Mouse (Mus musculus) embryonic stem cell, embryonic (primary cell): ENCODE results near the gene Mthfd2.

Experiments
- CTCF ChIA-PET, 4 experiments: fragments of 300-600 bp in 2 of 4; fragments of 350-600 bp in 2 of 4; sonication (Branson Sonifier 250); formaldehyde crosslinking; loops; one replicate each; lab custom pipeline; 2022; ENCODE audit warnings: inconsistent platforms in 2 of 4; lab: Charles Lee
- POLR2A ChIA-PET, 4 experiments: fragments of 300-600 bp in 2 of 4; fragments of 350-600 bp in 2 of 4; sonication (Branson Sonifier 250); formaldehyde crosslinking; loops; one replicate each; lab custom pipeline; 2022; ENCODE audit warnings: antibody characterized with exemption in 4 of 4, inconsistent platforms in 1 of 4; lab: Charles Lee

The Mthfd2 gene

DNA sequence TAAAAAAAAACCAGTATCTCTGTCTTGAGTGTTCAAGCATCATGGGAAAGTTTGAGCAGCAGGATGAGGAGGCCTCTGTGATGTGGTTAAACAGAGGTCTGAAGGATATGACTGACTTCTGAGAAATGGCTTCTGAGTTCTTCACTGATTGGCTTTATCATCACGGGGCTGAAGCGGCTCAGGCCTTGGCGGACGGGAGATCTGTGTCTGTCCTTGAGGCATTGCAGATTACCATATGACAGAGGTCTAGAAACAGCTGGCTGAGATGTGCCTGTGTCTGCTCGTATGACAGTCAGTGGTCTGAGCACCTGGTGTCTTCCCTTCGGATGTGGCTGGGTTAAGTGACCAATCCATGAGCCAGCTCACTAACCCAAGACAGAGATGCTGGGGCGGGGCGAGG lies 13.2 kb downstream of the Mthfd2 start:
- POLR2A ChIA-PET = interaction anchor here in 3 of 4 experiments (0.5 to 10.4 kb wide), 12 partner anchors 8 to 198 kb away, joined by 3 to 155 read pairs (median 4); partner anchors contain the start of genes Mob1a (in 3 of the 3) and Mthfd2 (in 3 of the 3)
- CTCF ChIA-PET = interaction anchor here in 1 of 4 experiments (1.1 kb wide), 1 partner anchor 9 kb away, joined by 3 read pairs; no protein-coding TSS in a partner anchor

- POLR2A ChIA-PET = interaction anchor here in 3 of 4 experiments (0.5 to 10.4 kb wide), 10 partner anchors 10 to 197 kb away, joined by 3 to 155 read pairs (median 4); partner anchors contain the start of genes Mob1a (in 3 of the 3) and Mthfd2 (in 3 of the 3)
- CTCF ChIA-PET = interaction anchor here in 1 of 4 experiments (0.7 to 1.1 kb wide), 2 partner anchors 8 to 387 kb away, joined by 3 to 6 read pairs; no protein-coding TSS in a partner anchor
Measured at GRCm38 (mm10) chr6:83312021-83312420, 13.7 kb downstream of the Mthfd2 start.

DNA sequence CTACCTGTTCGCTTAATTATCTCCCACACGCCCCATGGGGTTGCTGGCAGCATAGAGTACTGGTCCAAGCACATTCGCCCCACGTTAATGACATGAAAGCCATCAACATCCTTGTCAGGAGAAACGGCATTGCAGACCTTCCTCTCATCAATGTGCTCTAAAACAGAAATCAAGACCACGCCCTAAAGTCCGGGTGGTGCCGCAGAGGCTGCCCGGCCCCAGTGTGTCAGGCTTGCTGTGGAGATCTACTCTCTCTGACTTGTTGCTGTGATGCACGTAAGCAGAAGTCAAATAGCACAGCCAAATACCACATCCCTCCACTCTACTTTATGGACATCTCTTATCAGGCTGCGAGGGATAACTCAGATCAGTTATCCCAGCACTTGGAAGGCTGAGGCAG lies 14.5 kb downstream of the Mthfd2 start:
- CTCF ChIA-PET = no interaction called here
- POLR2A ChIA-PET = interaction anchor here in 2 of 4 experiments (0.5 to 10.4 kb wide), 7 partner anchors 9 to 152 kb away, joined by 3 to 155 read pairs (median 4); partner anchors contain the start of genes Mob1a (in 1 of the 2) and Mthfd2 (in 1 of the 2)

DNA sequence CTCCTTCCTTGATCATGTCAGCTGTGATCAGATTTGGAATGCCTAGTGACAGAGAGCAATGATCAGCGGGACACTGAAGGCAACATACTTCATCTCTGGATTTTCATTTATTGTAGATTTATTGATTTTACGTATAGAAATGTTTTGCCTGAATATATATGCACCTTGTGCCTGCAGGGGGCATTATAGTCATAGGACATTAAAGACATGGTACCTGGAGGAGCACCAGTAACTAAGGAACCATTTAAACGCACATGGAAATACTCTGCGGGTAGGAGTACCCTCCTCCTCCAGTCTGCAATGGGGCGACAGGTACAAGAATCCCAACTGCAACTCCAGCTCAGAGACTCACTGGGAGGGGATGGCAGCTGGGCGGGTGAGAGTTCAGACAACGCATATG lies 16.7 kb downstream of the Mthfd2 start:
- CTCF ChIA-PET = interaction anchor here in 1 of 4 experiments (0.6 to 1.5 kb wide), 2 partner anchors 41 to 388 kb away, joined by 3 to 5 read pairs; no protein-coding TSS in a partner anchor

DNA sequence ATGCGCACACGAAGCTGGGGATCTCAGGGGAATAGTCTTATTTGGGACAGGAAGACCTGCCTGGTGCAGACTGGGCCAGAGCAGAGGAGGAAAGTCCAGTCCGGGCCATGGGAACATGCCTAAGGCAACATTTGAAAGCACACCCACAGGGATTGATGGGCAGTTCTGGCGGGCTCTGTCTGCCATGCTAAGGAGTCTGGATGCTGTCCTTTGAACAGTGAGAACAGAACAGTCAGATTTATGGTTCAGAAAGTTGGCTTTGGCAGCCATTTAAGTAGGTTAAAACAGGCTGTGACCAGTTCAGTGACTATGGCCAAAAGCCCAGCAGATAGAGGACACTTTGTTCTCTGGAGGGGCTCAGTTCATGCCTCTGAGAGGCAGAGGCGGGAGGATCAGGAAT lies 23.4 kb downstream of the Mthfd2 start:
- ChIA-PET CTCF (no interaction called here), POLR2A (interaction anchor here (0.7 to 6.6 kb wide), 11 partner anchors 9 to 181 kb away, joined by 3 to 60 read pairs (median 4); partner anchors contain the start of genes Mob1a (in 1 of the 4), Mthfd2 (in 1 of the 4) and Wbp1 (in 1 of the 4))

More for the DNA sequence above, 16.7 kb downstream of the Mthfd2 start:
- POLR2A ChIA-PET = interaction anchor here in 3 of 4 experiments (0.6 to 10.4 kb wide), 7 partner anchors 8 to 255 kb away, joined by 3 to 155 read pairs (median 3); partner anchors contain the start of genes Mob1a (in 2 of the 3), Mthfd2 (in 2 of the 3), Aup1 (in 1 of the 3) and Dqx1 (in 1 of the 3)

DNA sequence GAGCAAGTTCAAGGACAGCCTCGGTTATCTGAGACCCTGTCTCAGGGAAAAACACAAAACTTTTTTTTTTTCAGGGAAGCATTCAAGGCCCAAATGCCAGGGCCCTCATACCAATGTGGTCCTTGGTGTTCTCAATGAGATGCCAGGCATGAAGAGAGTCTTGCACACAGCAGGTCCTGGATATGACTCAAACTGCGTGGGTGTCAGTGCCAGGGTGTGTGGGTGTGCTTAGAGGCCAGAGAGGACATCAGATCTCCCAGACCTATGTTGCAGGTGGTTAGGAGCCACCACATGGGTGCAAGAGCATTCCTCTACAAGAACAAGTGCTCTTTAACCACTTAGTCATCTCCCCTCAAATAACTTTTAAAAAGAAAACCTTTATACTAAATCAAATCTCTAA lies 24.4 kb downstream of the Mthfd2 start:
- CTCF ChIA-PET = interaction anchor here in 1 of 4 experiments (0.6 kb wide), 1 partner anchor 23 kb away, joined by 3 read pairs; no protein-coding TSS in a partner anchor
- POLR2A ChIA-PET = interaction anchor here in 3 of 4 experiments (0.6 to 6.6 kb wide), 6 partner anchors 11 to 238 kb away, joined by 3 to 60 read pairs (median 4); no protein-coding TSS in a partner anchor

DNA sequence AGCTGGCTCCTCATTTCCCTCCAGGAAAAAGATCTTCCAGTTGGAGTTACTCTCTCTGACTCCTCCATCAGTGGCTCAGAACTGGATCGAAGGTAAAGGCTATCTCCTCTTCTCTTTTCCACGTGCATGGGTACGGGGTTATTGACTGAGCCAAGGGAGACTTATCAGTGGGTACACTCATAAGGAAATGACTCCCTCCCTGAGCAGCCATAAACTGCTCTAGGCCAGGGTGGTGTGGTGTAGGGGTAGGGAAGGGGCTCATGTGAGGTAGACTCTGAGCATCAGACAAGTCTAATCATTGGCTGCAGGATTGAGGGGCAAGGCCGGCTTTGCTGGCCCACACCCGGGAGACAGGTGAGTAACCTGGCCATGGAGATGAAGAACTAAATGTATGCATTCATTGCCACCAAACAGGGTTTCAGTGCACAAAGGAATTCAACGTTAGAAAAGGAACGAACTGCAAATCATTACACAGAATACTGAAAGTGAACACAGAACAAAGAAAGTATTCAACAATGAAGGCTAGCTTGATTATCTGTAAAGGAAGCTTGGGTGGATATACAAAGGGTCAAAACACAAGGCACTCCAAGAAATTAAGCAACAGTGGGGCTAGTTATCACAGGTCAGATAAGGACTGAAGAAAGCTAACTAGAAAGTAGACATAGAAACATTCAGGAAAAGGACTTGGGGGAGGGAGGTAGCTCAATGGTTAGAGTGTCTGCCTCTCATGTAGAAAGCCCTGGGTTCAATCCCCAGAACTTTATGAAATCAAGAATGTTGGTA lies 25.1 kb downstream of the Mthfd2 start:
- ChIA-PET POLR2A (interaction anchor here in 1 of 4 experiments (1.2 to 3.1 kb wide), 5 partner anchors 9 to 87 kb away, joined by 3 to 17 read pairs (median 5); partner anchors contain the start of genes Mob1a and Mthfd2), CTCF (no interaction called here)

DNA sequence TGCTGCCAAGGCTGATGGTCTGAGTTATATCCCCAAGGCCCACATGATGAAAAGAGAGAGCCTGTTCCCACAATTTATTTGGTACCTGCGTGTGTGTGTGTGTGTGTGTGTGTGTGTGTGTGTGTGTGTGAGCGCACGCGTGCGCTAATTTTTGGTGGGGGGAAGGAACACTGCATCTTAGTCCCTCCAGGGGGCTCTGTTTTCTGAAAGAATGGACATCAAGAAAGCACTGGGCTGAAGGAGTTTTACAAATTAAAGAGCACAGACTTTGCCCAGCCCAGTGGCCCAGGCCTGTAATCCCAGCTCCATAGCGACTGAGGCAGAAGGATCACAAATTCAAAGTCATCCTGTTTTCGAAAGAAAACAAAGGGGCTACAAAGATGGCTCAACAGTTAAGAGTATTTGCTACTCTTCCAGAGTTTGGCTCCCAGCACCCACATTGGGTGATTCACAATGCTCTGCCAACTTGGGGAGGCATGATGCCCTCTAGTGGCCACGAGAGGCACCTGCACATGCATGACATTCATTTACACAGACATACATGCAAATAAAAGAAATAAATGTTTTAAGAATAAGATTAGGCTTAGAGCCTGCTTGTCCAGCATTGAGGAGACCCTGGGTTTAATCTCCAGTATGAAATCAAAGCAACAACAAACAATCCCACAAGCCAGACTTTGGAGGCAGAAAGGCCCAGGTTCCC lies 45.3 kb downstream of the Mthfd2 start:
- CTCF ChIA-PET = interaction anchor here (0.6 to 4.6 kb wide), 21 partner anchors 8 to 375 kb away, joined by 3 to 80 read pairs (median 6); partner anchors contain the start of genes Ccdc142 (in 1 of the 4), Dctn1 (in 1 of the 4) and Gm42688 (in 1 of the 4)
- POLR2A ChIA-PET = interaction anchor here in 3 of 4 experiments (0.6 to 1.0 kb wide), 7 partner anchors 13 to 159 kb away, joined by 3 to 5 read pairs (median 3); partner anchors contain the start of gene Wbp1 (in 1 of the 3)

DNA sequence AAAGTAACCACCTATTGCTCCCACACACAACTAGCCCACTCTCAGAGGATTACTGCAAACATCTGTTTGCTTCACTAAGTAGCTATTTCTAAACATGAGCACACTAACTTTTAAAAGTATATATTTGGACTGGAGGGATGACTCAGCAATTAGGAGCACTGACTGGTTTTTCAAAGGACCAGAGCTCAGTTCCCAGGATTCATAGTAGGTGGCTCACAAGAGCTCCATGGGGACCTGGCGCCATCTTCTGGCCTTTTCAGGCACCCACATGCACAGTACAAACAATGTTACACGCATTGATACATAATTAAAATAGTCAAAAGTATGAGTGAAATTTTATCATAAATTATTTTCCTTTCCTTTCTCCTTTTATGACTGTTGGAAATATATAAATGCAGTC lies 46.8 kb downstream of the Mthfd2 start:
- POLR2A ChIA-PET = interaction anchor here (0.6 to 1.6 kb wide), 23 partner anchors 10 to 282 kb away, joined by 3 to 6 read pairs (median 3); partner anchors contain the start of genes 1700003E16Rik (in 1 of the 4), Ccdc142 (in 1 of the 4), Dctn1 (in 1 of the 4) and Gm42688 (in 1 of the 4)
- CTCF ChIA-PET = interaction anchor here (0.6 to 4.6 kb wide), 66 partner anchors 8 to 576 kb away, joined by 3 to 80 read pairs (median 4); partner anchors contain the start of genes Ccdc142 (in 3 of the 4), Dctn1 (in 3 of the 4), Gm42688 (in 3 of the 4) and 1700003E16Rik (in 2 of the 4)

DNA sequence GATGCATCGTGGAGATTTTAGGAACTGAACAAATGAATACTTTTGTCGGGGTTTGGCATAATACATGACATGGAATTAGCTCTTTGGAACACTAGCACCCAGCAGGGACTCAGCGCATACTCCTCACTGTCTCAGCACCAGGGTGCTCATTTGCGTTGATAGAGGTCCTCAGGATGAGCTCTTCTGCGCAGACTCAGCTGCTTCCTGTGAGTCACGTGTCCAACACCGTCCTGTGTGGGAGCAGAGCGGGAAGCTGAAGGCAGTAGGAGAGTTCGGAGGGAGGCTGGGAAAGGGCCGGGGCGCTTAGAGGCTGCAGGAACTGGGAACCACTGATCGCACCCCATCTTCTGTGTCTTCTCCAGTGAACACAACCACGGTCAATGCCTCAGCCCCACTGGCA lies 48.6 kb downstream of the Mthfd2 start:
- POLR2A ChIA-PET = interaction anchor here in 3 of 4 experiments (0.8 to 2.5 kb wide), 21 partner anchors 9 to 281 kb away, joined by 3 to 16 read pairs (median 3); partner anchors contain the start of genes Dguok (in 1 of the 3) and Rtkn (in 1 of the 3)
- CTCF ChIA-PET = interaction anchor here (0.6 to 4.6 kb wide), 18 partner anchors 9 to 331 kb away, joined by 3 to 80 read pairs (median 5); partner anchors contain the start of genes Dctn1 (in 2 of the 4), Ccdc142 (in 1 of the 4) and Gm42688 (in 1 of the 4)

DNA sequence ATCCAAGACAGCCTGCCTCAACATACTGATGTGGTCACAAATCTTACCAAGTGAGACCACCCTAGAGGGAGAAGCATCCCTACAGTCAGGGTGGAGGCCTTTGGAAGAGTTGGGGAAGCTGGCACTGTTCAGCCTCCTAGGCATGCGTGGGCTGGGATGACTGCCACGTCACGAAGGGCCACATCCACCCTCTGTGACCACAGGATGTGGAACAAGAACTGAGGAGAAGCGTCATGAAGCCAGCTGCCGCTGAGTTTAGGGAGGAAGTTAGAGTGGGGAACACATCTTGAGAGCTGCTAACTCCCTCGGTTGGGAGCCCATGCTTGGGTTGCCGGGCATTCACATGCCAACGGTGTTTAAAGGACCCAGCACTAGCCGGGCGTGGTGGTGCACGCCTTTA lies 52.0 kb downstream of the Mthfd2 start:
- CTCF ChIA-PET = interaction anchor here in 3 of 4 experiments (0.6 to 1.8 kb wide), 4 partner anchors 9 to 665 kb away, joined by 3 to 5 read pairs (median 4); no protein-coding TSS in a partner anchor
- POLR2A ChIA-PET = interaction anchor here in 1 of 4 experiments (1.5 kb wide), 1 partner anchor 152 kb away, joined by 3 read pairs; the partner anchor contains the start of gene Wbp1

GRCm38 (mm10) chr6:83268144-83269010 lies 57.3 kb downstream of the Mthfd2 start:
- ChIA-PET CTCF (interaction anchor here (0.7 to 3.5 kb wide), 16 partner anchors 10 to 232 kb away, joined by 3 to 24 read pairs (median 4); partner anchors contain the start of genes Dctn1 (in 2 of the 4), Ccdc142 (in 1 of the 4) and Gm42688 (in 1 of the 4)), POLR2A (interaction anchor here in 3 of 4 experiments (0.6 to 2.2 kb wide), 19 partner anchors 9 to 384 kb away, joined by 3 to 8 read pairs (median 3); partner anchors contain the start of genes Aup1 (in 1 of the 3), Dqx1 (in 1 of the 3), Htra2 (in 1 of the 3) and Mob1a (in 1 of the 3))

DNA sequence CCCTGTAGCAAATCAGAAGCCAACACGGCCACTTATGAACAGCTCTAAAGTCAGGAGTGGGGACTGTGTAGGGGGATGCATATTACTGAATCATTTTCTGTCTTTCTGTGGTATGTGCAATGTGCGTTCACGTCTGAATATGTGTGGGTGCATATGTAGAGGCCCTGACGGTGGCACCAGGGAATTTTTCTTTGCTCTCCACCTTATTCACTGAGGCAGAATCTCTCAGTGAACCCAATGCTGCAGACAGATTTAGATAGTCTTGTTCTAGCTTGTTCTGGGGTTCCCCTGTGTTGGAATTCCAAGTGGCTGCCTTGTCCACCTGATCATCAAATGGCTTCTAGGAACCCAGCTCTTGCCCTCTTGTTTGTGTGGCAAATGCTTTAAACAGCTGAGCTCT lies 58.1 kb downstream of the Mthfd2 start:
- ChIA-PET CTCF (interaction anchor here (0.6 to 3.5 kb wide), 17 partner anchors 9 to 373 kb away, joined by 3 to 24 read pairs (median 4); partner anchors contain the start of genes Dctn1 (in 2 of the 4), Ccdc142 (in 1 of the 4), Gm42688 (in 1 of the 4) and Rtkn (in 1 of the 4)), POLR2A (interaction anchor here in 3 of 4 experiments (0.6 to 3.8 kb wide), 17 partner anchors 10 to 270 kb away, joined by 3 to 16 read pairs (median 5); partner anchors contain the start of genes Dqx1 (in 1 of the 3), Mob1a (in 1 of the 3), Mthfd2 (in 1 of the 3) and Wbp1 (in 1 of the 3))

DNA sequence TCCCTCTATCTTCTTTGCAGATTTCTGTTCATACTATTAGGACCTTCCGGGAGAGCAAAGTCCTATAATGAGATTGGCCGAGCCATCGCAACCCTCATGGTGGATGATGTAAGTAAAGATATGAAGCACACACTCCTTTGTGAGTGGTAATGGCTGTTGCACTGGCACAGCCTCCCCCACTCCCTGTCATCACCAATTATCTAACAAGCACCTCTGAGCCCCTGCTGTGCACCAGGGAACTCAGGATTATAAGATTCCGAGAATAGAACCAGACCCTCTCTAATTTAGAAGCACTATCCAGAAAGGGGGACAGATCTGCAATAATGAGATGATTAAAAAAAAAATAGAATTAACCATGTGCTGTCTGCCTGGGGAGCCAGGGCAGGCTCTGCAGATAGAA lies 60.1 kb downstream of the Mthfd2 start:
- POLR2A ChIA-PET = interaction anchor here in 3 of 4 experiments (0.8 to 3.8 kb wide), 11 partner anchors 12 to 144 kb away, joined by 3 to 16 read pairs (median 3); partner anchors contain the start of genes Dctn1 (in 1 of the 3) and Wbp1 (in 1 of the 3)
- CTCF ChIA-PET = interaction anchor here (0.5 to 3.8 kb wide), 66 partner anchors 8 to 446 kb away, joined by 3 to 76 read pairs (median 5); partner anchors contain the start of genes Ccdc142 (in 3 of the 4), Gm42688 (in 3 of the 4), Dctn1 (in 2 of the 4) and 1700003E16Rik (in 1 of the 4)

DNA sequence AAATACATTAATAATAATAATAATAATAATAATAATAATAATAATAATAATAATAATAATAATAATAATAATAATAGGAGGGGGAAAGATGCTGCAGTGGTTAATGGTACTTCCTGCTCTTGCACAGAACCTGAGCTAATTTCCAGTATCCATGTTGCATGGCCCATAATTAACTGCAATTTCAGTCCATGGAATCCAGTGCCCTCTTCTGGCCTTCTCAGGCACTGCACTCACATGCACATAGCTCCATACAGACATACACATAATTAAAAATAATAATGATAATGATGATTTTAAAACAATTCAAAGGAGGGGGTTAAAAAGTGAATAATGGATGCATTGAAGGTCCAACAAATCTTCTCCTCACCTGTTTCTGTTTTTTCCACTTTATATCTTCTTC lies 60.5 kb downstream of the Mthfd2 start:
- ChIA-PET POLR2A (interaction anchor here in 3 of 4 experiments (0.7 to 3.8 kb wide), 14 partner anchors 12 to 164 kb away, joined by 3 to 16 read pairs (median 3); partner anchors contain the start of genes Ccdc142 (in 1 of the 3), Dctn1 (in 1 of the 3), Gm42688 (in 1 of the 3) and Wbp1 (in 1 of the 3)), CTCF (interaction anchor here (0.5 to 3.8 kb wide), 80 partner anchors 9 to 1176 kb away, joined by 3 to 76 read pairs (median 4); partner anchors contain the start of genes Ccdc142 (in 3 of the 4), Dctn1 (in 3 of the 4), Gm42688 (in 3 of the 4) and 1700003E16Rik (in 1 of the 4))
